Mouse (Mus musculus) myocyte (in vitro differentiated cells): ENCODE results near the gene Flad1. TPM values are rescaled to one million over a fixed set of nuclear protein-coding genes. Genes with fewer than 3 reads are reported as not detected.

Experiments
- H3K27me3 ChIP-seq: one replicate; pipeline ENCODE4 v1.6.1; 2011; ENCODE audit not compliant: control insufficient read depth, insufficient read depth, insufficient read length
- H3K36me3 ChIP-seq: one replicate; pipeline ENCODE4 v1.6.1; 2011; ENCODE audit not compliant: control insufficient read depth, insufficient read depth
- H3K4me2 ChIP-seq: one replicate; pipeline ENCODE4 v1.6.1; 2011; ENCODE audit warnings: low read depth, control low read depth
- H3K4me3 ChIP-seq: one replicate; pipeline ENCODE4 v1.5.1; 2011; ENCODE audit warnings: mild to moderate bottlenecking, control low read depth, moderate library complexity
- H3K79me2 ChIP-seq: one replicate; pipeline ENCODE4 v1.6.1; 2011; ENCODE audit not compliant: control insufficient read depth, insufficient read depth
- H3ac ChIP-seq: one replicate; pipeline ENCODE4 v1.6.1; 2011; ENCODE audit not compliant: control insufficient read depth, insufficient read length
- CEBPB ChIP-seq: IDR thresholded peaks from 2 replicates; pipeline ENCODE4 v1.6.1; 2011; ENCODE audit warnings: mild to moderate bottlenecking, moderate library complexity; ENCODE audit not compliant: poor library complexity, insufficient read depth, severe bottlenecking
- E2F4 ChIP-seq: IDR thresholded peaks from one replicate; pipeline ENCODE4 v1.6.1; 2011; ENCODE audit warnings: mild to moderate bottlenecking, control low read depth, moderate library complexity; ENCODE audit not compliant: insufficient read depth
- MAX ChIP-seq: IDR thresholded peaks from one replicate; pipeline ENCODE4 v1.6.1; 2011; ENCODE audit warnings: low read depth, mild to moderate bottlenecking, control low read depth
- MYOD1 ChIP-seq, 3 experiments: IDR thresholded peaks; one replicate each; pipeline ENCODE4 v1.6.1; 2011; ENCODE audit warnings: control low read depth in 2 of 3, low read depth in 2 of 3, mild to moderate bottlenecking in 2 of 3, moderate library complexity in 1 of 3; ENCODE audit not compliant: insufficient read length in 2 of 3, control insufficient read depth in 1 of 3
- MYOG ChIP-seq, 3 experiments: IDR thresholded peaks; one replicate each; pipeline ENCODE4 v1.6.1; 2011; ENCODE audit warnings: control low read depth in 2 of 3, low read depth in 2 of 3, mild to moderate bottlenecking in 2 of 3; ENCODE audit not compliant: insufficient read length in 2 of 3, control insufficient read depth in 1 of 3, insufficient read depth in 1 of 3
- POLR2A ChIP-seq: IDR thresholded peaks from one replicate; pipeline ENCODE4 v1.6.1; 2011; ENCODE audit warnings: low read depth, mild to moderate bottlenecking, control low read depth, moderate library complexity; ENCODE audit not compliant: insufficient read length
- POLR2AphosphoS2 ChIP-seq: IDR thresholded peaks from one replicate; pipeline ENCODE4 v1.6.1; 2011; ENCODE audit warnings: low read depth, control low read depth; ENCODE audit not compliant: insufficient read length
- REST ChIP-seq: IDR thresholded peaks from one replicate; pipeline ENCODE4 v1.6.1; 2011; ENCODE audit warnings: mild to moderate bottlenecking, control low read depth, moderate library complexity; ENCODE audit not compliant: insufficient read depth, insufficient read length
- SRF ChIP-seq: IDR thresholded peaks from one replicate; pipeline ENCODE4 v1.6.1; 2011; ENCODE audit warnings: low read depth; ENCODE audit not compliant: control insufficient read depth, insufficient read length
- TCF12 ChIP-seq: IDR thresholded peaks from one replicate; pipeline ENCODE4 v1.6.1; 2011; ENCODE audit warnings: mild to moderate bottlenecking, control low read depth; ENCODE audit not compliant: poor library complexity, insufficient read depth, severe bottlenecking
- TCF3 ChIP-seq: IDR thresholded peaks from one replicate; pipeline ENCODE4 v1.6.1; 2011; ENCODE audit warnings: low read depth, control low read depth; ENCODE audit not compliant: insufficient read length
- USF1 ChIP-seq: IDR thresholded peaks from one replicate; pipeline ENCODE4 v1.6.1; 2011; ENCODE audit warnings: low read depth, mild to moderate bottlenecking, control low read depth, moderate library complexity
- polyA plus RNA-seq: library from polyadenylated mRNA; unstranded; fragments of >200 nt; fragmentation: generic; extraction: Trizol; gene quantifications from one replicate; pipeline ENCODE4 v1.2.1, GENCODE M21; 2012; ENCODE audit warnings: missing spikeins

Gene Flad1
- polyA plus RNA-seq, 1 experiment: 19.8 TPM

GRCm38 (mm10) chr3:89390111-89390515, 21.6 kb downstream of the Flad1 start:
- Histone ChIP-seq H3K79me2 (peaks cover 46% of the 10 kb centered on the region), H3K27me3 (no peaks in the 10 kb centered on the region), H3K36me3 (peaks cover 6% of the 10 kb centered on the region), H3ac (peak overlapping the region; percentile 66), H3K4me3 (peak overlapping the region; percentile 99), H3K4me2 (peak overlapping the region; percentile 78)
- peak; percentile 32 for TF ChIP-seq POLR2A
- TF ChIP-seq CEBPB: no peak

- TF ChIP-seq MYOG (IDR thresholded peaks at IDR 0.05; ENCODE audit: control insufficient read depth in 1 of 3, insufficient read depth in 1 of 3, insufficient read length in 2 of 3, low read depth in 2 of 3): no peak
- no peak for TF ChIP-seq MAX
- TF ChIP-seq USF1: no peak
- TF ChIP-seq TCF3: no peak
- no peak for TF ChIP-seq REST
- TF ChIP-seq E2F4: no peak
- TF ChIP-seq CEBPB: no peak
- Histone ChIP-seq H3K79me2 (peaks cover 52% of the 10 kb centered on the region), H3K27me3 (no peaks in the 10 kb centered on the region), H3K4me3 (no peak overlapping the region), H3K36me3 (peaks cover 6% of the 10 kb centered on the region), H3K4me2 (no peak overlapping the region), H3ac (no peak overlapping the region)
Observed at GRCm38 (mm10) chr3:89388901-89389740, 22.5 kb downstream of the Flad1 start.

GRCm38 (mm10) chr3:89388134-89388881, 23.4 kb downstream of the Flad1 start:
- Histone ChIP-seq H3K4me3 (no peak overlapping the region), H3K27me3 (no peaks in the 10 kb centered on the region), H3K36me3 (peaks cover 10% of the 10 kb centered on the region), H3K4me2 (no peak overlapping the region), H3K79me2 (peaks cover 57% of the 10 kb centered on the region), H3ac (no peak overlapping the region)
- TF ChIP-seq E2F4: no peak
- TF ChIP-seq MYOD1 (IDR thresholded peaks at IDR 0.05; ENCODE audit: control insufficient read depth in 1 of 3, insufficient read length in 2 of 3, low read depth in 2 of 3): peak in 1 of 3 experiments; percentile 35
- TF ChIP-seq MYOG (IDR thresholded peaks at IDR 0.05; ENCODE audit: control insufficient read depth in 1 of 3, insufficient read depth in 1 of 3, insufficient read length in 2 of 3, low read depth in 2 of 3): peak in 2 of 3 experiments; percentile 52 to 68
- no peak for TF ChIP-seq SRF
- TF ChIP-seq POLR2AphosphoS2: no peak
- peak; percentile 15 for TF ChIP-seq POLR2A
- no peak for TF ChIP-seq REST

DNA sequence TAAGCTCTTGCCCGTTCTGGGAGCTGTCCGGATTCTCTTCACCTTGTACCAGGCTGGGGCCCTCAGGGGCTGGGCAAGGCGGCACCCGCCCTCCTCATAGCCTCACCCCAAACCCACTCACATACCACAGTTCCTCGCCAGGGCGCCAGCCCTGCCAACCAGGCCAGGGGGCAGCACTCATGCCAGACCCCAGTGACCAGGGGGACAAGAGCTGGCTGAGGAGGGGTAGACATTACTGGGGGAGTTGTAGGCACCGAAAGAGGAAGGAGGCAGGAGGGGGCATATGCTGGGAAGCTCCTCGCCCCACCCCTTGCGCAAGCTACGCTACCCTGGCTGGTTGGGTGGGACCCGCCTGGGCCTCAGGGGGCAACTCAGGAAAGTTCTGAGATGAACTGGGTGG, 24.0 kb downstream of the Flad1 start:
- Histone ChIP-seq H3ac (no peak overlapping the region), H3K36me3 (peaks cover 10% of the 10 kb centered on the region), H3K27me3 (no peaks in the 10 kb centered on the region), H3K4me3 (no peak overlapping the region), H3K4me2 (no peak overlapping the region), H3K79me2 (peaks cover 60% of the 10 kb centered on the region)
- TF ChIP-seq REST (no peak), TCF3 (no peak), CEBPB (no peak)

- Histone ChIP-seq H3K4me2 (no peak overlapping the region), H3K4me3 (no peak overlapping the region), H3K27me3 (no peaks in the 10 kb centered on the region), H3K36me3 (peaks cover 10% of the 10 kb centered on the region), H3K79me2 (peaks cover 62% of the 10 kb centered on the region), H3ac (no peak overlapping the region)
- no peak for TF ChIP-seq POLR2A
- TF ChIP-seq TCF12: no peak
- TF ChIP-seq USF1: no peak
- no peak for TF ChIP-seq MAX
- no peak for TF ChIP-seq E2F4
- TF ChIP-seq CEBPB: no peak
- TF ChIP-seq REST: no peak
Observed at GRCm38 (mm10) chr3:89386438-89387420, 24.9 kb downstream of the Flad1 start.
